Mouse (Mus musculus): ENCODE measurements around the gene Sfrp2. TPM values are rescaled to one million over a fixed set of nuclear protein-coding genes. Genes with fewer than 3 reads are reported as not detected.

Gene Sfrp2
- polyA plus RNA-seq, 1 experiment: 1.2 TPM

DNA sequence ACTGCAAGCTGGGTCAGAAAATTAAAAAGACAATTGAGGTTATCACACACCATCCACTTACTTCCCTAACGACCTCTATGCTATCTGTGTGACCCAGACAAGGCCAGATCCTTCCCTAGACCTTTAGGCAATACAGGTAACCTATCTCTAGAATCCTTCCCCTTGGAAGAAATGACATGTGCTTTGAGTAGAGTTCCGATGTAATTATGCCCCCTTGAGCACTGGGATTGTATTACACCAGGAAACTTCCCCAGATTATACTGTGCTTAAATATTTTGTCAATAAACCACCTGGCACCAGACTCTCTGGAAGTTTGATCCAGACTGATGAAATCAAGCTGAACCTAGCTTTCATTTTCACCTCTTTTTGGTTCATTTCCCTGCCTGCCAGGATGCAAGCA is 14.5 kb upstream of the Sfrp2 start:
- Histone ChIP-seq H3K4me3 (ENCODE audit: insufficient read depth, low read length) (no peak overlapping the region), H3K4me1 (ENCODE audit: control insufficient read depth, insufficient read depth, low read length) (no peaks in the 10 kb centered on the region), H3K27ac (ENCODE audit: insufficient read depth, low read depth, low read length) (no peak overlapping the region)
- TF ChIP-seq POLR2A (IDR thresholded peaks at IDR 0.05; ENCODE audit: borderline replicate concordance, low read depth, low read length) (no peak), CTCF (IDR thresholded peaks at IDR 0.05; ENCODE audit: low read depth, low read length) (no peak)

DNA sequence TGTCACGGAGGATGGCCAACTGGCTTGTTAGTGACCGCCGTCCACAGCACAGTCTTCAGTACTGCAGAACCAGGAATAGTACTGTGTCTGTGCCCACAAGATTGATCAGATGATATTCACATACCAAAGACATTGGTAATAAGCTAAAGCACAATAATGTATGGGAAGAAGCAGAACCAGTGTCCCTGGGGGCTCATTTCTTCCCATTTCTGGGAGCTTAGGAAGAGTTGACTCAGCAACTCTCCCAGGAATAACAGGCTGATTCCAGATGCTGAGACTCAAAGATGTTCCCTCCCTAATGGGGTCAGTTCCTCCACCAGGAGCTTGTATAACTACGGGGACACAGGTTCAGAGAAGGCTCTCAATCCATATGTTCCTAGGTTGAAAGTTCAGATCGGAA is 13.9 kb upstream of the Sfrp2 start:
- no peak overlapping the region for H3K4me3 ChIP-seq (ENCODE audit: insufficient read depth, low read length)
- no peak for TF ChIP-seq CTCF (IDR thresholded peaks at IDR 0.05; ENCODE audit: low read depth, low read length)
- TF ChIP-seq POLR2A (IDR thresholded peaks at IDR 0.05; ENCODE audit: borderline replicate concordance, low read depth, low read length): no peak
- no peak overlapping the region for H3K27ac ChIP-seq (ENCODE audit: insufficient read depth, low read depth, low read length)
- no peaks in the 10 kb centered on the region for H3K4me1 ChIP-seq (ENCODE audit: control insufficient read depth, insufficient read depth, low read length)

DNA sequence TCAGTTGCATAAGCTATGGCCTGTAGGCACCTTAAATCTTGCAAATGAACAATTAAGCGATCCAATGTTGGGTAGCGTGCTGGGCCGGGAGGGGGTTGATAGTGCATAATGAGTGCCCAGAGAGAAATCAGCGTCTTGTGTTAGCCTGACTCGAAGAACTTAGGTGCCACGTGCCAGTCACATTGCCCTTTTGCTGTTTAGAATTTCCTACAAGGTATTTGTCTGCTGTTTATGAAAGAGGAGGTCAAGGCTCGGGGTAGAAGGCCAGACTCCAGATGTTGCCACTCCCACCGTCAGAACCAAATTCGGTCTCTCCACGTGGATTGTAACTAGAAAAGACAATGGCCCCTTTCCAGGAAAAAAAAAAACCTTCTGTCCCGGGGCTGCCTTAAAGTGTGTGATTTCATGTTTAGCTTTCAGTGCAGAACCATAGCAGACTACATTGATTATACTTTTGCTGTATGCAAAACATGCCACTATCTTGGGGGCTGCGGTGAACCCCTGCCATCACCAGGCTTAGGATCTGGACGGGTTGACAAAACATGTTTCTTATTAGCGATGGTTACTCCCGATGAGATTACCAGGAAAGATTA is 11.0 kb upstream of the Sfrp2 start:
- Histone ChIP-seq H3K27ac (ENCODE audit: insufficient read depth, low read depth, low read length) (no peak overlapping the region), H3K4me1 (ENCODE audit: control insufficient read depth, insufficient read depth, low read length) (no peaks in the 10 kb centered on the region), H3K4me3 (ENCODE audit: insufficient read depth, low read length) (no peak overlapping the region)
- no peak for TF ChIP-seq POLR2A (IDR thresholded peaks at IDR 0.05; ENCODE audit: borderline replicate concordance, low read depth, low read length)
- TF ChIP-seq CTCF (IDR thresholded peaks at IDR 0.05; ENCODE audit: low read depth, low read length): no peak

DNA sequence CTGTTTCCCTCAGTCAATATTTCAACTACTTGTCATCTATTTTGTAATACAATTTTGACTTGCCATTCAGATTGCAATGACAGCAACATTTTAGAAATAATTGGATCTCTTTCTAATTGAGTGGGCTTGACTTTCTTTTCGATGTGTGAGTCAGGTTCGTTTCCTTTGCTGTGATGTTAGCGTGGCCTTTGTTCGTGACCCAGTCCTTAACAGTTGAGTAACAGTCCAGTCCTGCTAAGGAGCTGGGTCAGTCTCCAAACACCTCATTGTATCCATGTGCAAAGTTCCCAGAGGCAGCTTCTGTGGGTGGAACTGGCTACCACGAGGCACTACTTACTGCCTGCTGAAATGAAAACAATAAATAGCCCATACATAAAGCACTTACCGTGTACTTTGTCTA is 10.5 kb upstream of the Sfrp2 start:
- no peaks in the 10 kb centered on the region for H3K4me1 ChIP-seq (ENCODE audit: control insufficient read depth, insufficient read depth, low read length)
- no peak for TF ChIP-seq POLR2A (IDR thresholded peaks at IDR 0.05; ENCODE audit: borderline replicate concordance, low read depth, low read length)
- no peak for TF ChIP-seq CTCF (IDR thresholded peaks at IDR 0.05; ENCODE audit: low read depth, low read length)
- H3K27ac ChIP-seq (ENCODE audit: insufficient read depth, low read depth, low read length): no peak overlapping the region
- no peak overlapping the region for H3K4me3 ChIP-seq (ENCODE audit: insufficient read depth, low read length)

DNA sequence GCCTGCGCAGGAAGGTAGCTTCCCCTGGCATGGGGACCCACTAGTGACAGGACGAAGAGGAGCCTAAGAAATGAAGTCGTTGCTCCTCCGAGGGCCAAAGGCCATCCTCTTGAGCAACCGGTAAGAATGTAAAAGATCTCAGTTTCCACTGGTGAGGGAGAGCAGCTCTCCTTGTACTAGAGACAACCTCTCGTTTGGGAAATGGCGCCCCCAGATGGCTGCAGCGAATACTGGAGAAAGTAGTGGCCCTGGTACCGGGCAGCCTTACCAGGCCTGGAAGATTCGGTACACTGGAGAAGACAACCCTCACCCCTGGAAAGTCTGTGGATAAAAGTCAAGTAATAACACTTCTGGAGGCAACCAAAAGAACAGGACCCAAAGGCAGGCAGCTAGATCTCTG is 3.8 kb upstream of the Sfrp2 start:
- no peak overlapping the region for H3K27ac ChIP-seq (ENCODE audit: insufficient read depth, low read depth, low read length)
- no peaks in the 10 kb centered on the region for H3K4me1 ChIP-seq (ENCODE audit: control insufficient read depth, insufficient read depth, low read length)
- TF ChIP-seq POLR2A (IDR thresholded peaks at IDR 0.05; ENCODE audit: borderline replicate concordance, low read depth, low read length) (no peak), CTCF (IDR thresholded peaks at IDR 0.05; ENCODE audit: low read depth, low read length) (no peak)
- H3K4me3 ChIP-seq (ENCODE audit: insufficient read depth, low read length): no peak overlapping the region

DNA sequence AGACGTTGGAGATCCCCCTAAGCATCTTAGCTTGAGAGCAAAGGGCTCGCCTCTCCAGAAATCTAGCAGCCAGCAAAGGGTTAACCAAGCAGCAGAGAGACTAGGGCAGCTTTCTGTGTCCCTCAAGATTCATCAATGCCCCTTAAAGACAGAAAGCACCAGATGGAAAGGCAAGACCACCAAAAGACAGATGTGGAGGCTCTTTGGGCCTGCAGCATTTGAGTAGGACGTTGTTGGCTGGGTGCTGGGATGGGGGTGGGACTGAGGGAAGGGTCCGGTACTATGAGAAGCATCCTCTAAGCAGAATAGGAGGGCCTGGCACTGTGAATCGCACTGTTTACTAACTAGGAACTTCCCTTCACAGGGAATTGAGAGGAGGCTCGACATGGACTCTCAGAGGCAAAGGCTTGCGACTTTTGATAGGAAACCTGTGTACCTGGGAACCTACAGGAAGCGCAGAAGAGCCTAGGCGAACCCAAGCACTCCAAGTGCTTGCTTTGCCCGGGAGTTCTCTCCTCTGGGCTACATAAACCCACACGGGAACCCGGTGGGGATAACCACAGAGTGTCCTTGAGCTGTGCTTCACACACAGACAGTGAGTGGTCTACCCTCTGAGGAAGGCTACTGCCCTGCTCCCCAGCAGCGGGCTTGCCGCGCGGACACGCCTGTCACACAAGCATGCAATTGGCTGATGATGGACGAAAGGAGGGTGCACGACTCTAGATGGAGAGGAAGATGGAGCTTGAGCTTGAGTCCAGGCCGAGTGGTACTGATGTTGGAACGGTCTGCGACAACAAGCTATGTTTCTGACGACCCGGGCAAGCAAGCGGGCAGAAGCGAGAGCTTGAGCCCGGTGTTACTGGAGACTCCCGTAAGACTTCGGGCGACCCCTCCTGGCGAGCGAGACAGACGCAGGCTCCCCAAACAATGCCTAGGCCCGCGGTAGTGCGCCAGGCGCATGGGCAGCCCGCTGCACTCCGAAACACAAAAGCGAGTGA is 2.3 kb upstream of the Sfrp2 start:
- Histone ChIP-seq H3K4me3 (ENCODE audit: insufficient read depth, low read length) (no peak overlapping the region), H3K27ac (ENCODE audit: insufficient read depth, low read depth, low read length) (no peak overlapping the region), H3K4me1 (ENCODE audit: control insufficient read depth, insufficient read depth, low read length) (no peaks in the 10 kb centered on the region)
- TF ChIP-seq POLR2A (IDR thresholded peaks at IDR 0.05; ENCODE audit: borderline replicate concordance, low read depth, low read length) (no peak), CTCF (IDR thresholded peaks at IDR 0.05; ENCODE audit: low read depth, low read length) (peak; percentile 18; the same call in 1 of the 2 replicates)

DNA sequence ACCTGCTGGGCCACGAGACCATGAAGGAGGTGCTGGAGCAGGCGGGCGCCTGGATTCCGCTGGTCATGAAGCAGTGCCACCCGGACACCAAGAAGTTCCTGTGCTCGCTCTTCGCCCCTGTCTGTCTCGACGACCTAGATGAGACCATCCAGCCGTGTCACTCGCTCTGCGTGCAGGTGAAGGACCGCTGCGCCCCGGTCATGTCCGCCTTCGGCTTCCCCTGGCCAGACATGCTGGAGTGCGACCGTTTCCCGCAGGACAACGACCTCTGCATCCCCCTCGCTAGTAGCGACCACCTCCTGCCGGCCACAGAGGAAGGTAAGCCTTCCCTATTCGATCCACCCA is 577 bp downstream of the Sfrp2 start:
- TF ChIP-seq CTCF (IDR thresholded peaks at IDR 0.05; ENCODE audit: low read depth, low read length) (no peak), POLR2A (IDR thresholded peaks at IDR 0.05; ENCODE audit: borderline replicate concordance, low read depth, low read length) (no peak)
- Histone ChIP-seq H3K4me3 (ENCODE audit: insufficient read depth, low read length) (peak overlapping the region; percentile 41; the same call in 1 of the 2 replicates), H3K4me1 (ENCODE audit: control insufficient read depth, insufficient read depth, low read length) (no peaks in the 10 kb centered on the region), H3K27ac (ENCODE audit: insufficient read depth, low read depth, low read length) (no peak overlapping the region)

DNA sequence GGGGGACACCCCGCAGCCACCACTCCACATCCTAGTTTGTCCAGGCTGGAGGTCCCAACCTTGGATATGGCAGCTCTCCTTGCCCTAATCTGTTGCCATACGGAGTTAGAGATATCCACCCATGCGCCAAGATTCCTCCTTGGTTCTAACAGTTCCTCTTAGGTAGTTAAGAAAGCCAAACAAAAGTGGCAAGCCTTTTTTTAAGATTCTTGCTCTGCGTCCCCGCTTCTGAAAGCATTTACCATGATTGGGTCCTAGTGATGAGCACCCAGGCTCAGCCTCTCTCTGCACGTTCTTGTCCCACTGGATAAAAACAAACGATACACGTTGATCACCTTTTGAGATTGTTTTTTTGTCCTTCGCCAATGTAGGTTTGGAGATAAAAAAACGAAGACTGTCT is 1.0 kb downstream of the Sfrp2 start:
- no peak overlapping the region for H3K4me3 ChIP-seq (ENCODE audit: insufficient read depth, low read length)
- H3K4me1 ChIP-seq (ENCODE audit: control insufficient read depth, insufficient read depth, low read length): no peaks in the 10 kb centered on the region
- no peak for TF ChIP-seq CTCF (IDR thresholded peaks at IDR 0.05; ENCODE audit: low read depth, low read length)
- TF ChIP-seq POLR2A (IDR thresholded peaks at IDR 0.05; ENCODE audit: borderline replicate concordance, low read depth, low read length): no peak
- H3K27ac ChIP-seq (ENCODE audit: insufficient read depth, low read depth, low read length): no peak overlapping the region

DNA sequence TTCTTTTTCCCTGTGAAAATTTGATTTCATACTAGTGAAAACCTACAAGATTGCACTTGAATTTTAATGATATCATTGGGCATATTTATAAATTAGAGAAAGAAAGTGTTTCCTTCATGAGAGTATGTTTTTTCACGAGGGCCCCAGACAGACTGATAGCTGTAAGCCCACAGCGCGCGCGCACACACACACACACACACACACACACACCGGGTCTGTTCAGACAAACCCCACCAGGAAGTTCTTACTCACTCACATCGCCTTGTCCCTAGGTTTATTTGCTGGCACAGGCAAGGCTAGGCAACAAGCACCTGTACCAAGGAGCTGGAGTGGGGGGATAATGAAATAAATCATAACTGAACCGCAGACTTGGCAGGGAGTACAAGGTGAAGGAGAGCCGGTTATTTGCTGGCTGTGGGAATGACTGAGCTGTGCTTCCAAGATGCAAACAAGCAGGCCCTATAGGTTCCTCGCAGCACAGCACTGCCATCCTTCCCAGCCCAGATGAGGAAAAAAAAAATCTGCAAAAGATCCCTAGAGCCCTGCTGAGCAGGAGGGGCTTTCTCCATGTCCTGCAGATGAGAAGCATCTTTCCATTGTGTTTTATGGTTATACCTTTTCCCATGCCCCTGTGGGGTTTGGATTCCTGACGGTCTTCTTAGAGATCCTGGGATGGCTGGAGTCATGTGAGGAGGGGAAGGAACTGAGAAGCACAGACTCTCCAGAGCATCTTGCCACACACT is 2.3 kb downstream of the Sfrp2 start:
- H3K27ac ChIP-seq (ENCODE audit: insufficient read depth, low read depth, low read length): no peak overlapping the region
- no peak overlapping the region for H3K4me3 ChIP-seq (ENCODE audit: insufficient read depth, low read length)
- no peaks in the 10 kb centered on the region for H3K4me1 ChIP-seq (ENCODE audit: control insufficient read depth, insufficient read depth, low read length)
- no peak for TF ChIP-seq CTCF (IDR thresholded peaks at IDR 0.05; ENCODE audit: low read depth, low read length)
- TF ChIP-seq POLR2A (IDR thresholded peaks at IDR 0.05; ENCODE audit: borderline replicate concordance, low read depth, low read length): no peak

Data from bone marrow macrophage, adult 2 months (primary cell).